Mouse (Mus musculus) G1E (cell line): ENCODE data around the gene Jun. TPM values are rescaled to one million over a fixed set of nuclear protein-coding genes. Genes with fewer than 3 reads are reported as not detected.

Source experiments
- ATAC-seq: 2 replicates; pipeline ENCODE4 v1.8.0; 2016; ENCODE audit warnings: mild to moderate bottlenecking; ENCODE audit not compliant: insufficient number of reproducible peaks, poor library complexity, low FRiP score, severe bottlenecking; ENCODE audit errors: extremely low read depth
- DNase-seq: peaks from one replicate; pipeline ENCODE4 v3.0.0; 2012; ENCODE audit warnings: low spot score
- H3K27me3 ChIP-seq: 2 replicates; pipeline ENCODE4 v1.6.1; 2012; ENCODE audit warnings: mild to moderate bottlenecking, low read length, inconsistent platforms; ENCODE audit not compliant: insufficient read depth
- H3K36me3 ChIP-seq: replicated peaks from 2 replicates; pipeline ENCODE3; 2012; ENCODE audit warnings: mild to moderate bottlenecking, inconsistent platforms
- H3K4me1 ChIP-seq: 2 replicates; pipeline ENCODE4 v1.6.1; 2012; ENCODE audit warnings: low read depth, low read length, inconsistent platforms, mixed read lengths; ENCODE audit not compliant: insufficient read depth
- H3K4me3 ChIP-seq: 2 replicates; pipeline ENCODE4 v1.5.1; 2012; ENCODE audit warnings: low read depth, mild to moderate bottlenecking, inconsistent platforms, low read length, moderate library complexity, mixed read lengths
- H3K9me3 ChIP-seq: replicated peaks from 2 replicates; pipeline ENCODE4 v1.6.1; 2012; ENCODE audit warnings: inconsistent platforms
- CTCF ChIP-seq: IDR thresholded peaks from 2 replicates; pipeline ENCODE4 v1.5.1; 2012; ENCODE audit warnings: low read depth, low read length, inconsistent platforms, mixed read lengths
- GATA1 ChIP-seq: IDR thresholded peaks from 2 replicates; pipeline ENCODE4 v1.6.1; 2012; ENCODE audit warnings: borderline replicate concordance, low read length, inconsistent platforms, mixed read lengths
- GATA2 ChIP-seq: IDR thresholded peaks from 2 replicates; pipeline ENCODE4 v1.6.1; 2012; ENCODE audit warnings: low read depth, low read length, inconsistent platforms, borderline replicate concordance
- POLR2AphosphoS5 ChIP-seq: IDR thresholded peaks from 2 replicates; pipeline ENCODE4 v1.6.1; 2012; ENCODE audit warnings: low read depth, low read length, inconsistent platforms; ENCODE audit not compliant: insufficient replicate concordance
- TAL1 ChIP-seq: conservative IDR thresholded peaks from 2 replicates; pipeline ENCODE4 v1.6.1; 2012; ENCODE audit warnings: low read depth, low read length, inconsistent platforms, mixed read lengths
- polyA plus RNA-seq: library from polyadenylated mRNA; stranded (reverse); fragments of >175 nt; gene quantifications from 2 replicates; pipeline ENCODE4 v1.2.3, GENCODE M21; 2012
- total RNA-seq, 2 experiments: library from RNA; stranded (forward) in 1 of 2; stranded (reverse) in 1 of 2; fragments of 200-1000 nt in 1 of 2; fragments of >200 nt in 1 of 2; fragmentation: Nextera tagmentation in 1 of 2; gene quantifications; 2 replicates each; pipeline ENCODE4 v1.2.3; 2014 to 2017

Gene Jun
- total and polyA plus RNA-seq, 3 experiments, result 1.7 to 2.9 (median 2.3) TPM

DNA sequence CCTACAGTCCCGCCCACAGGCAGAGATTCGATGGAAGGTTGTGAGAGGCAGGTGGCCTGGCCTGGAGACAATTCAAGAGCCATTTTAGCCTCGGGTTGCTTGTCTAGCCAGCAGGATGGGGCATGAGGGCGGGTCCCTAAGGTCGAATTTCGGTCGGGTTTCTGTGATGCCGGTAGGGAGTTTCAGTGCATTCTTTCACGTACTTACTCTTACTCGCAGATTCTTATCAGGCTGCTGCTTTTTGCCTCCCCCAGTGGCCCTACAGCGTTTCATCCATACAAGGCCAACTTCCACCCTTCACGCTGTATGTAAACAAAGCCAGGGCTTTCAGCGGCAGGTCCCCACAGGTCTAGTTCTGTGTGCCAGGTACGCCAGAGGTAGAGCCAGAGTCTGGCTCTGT lies 24.3 kb upstream of the Jun start:
- peaks cover 18% of the 10 kb centered on the region for H3K4me1 ChIP-seq
- TF ChIP-seq GATA1 (no peak), POLR2AphosphoS5 (no peak), TAL1 (no peak), GATA2 (no peak), CTCF (no peak)
- H3K9me3 ChIP-seq, result no peaks in the 10 kb centered on the region
- H3K27me3 ChIP-seq, result peaks cover 55% of the 10 kb centered on the region
- ATAC-seq, result no peak
- H3K36me3 ChIP-seq, result no peaks in the 10 kb centered on the region
- no peak overlapping the region for H3K4me3 ChIP-seq
- no peak for DNase-seq

DNA sequence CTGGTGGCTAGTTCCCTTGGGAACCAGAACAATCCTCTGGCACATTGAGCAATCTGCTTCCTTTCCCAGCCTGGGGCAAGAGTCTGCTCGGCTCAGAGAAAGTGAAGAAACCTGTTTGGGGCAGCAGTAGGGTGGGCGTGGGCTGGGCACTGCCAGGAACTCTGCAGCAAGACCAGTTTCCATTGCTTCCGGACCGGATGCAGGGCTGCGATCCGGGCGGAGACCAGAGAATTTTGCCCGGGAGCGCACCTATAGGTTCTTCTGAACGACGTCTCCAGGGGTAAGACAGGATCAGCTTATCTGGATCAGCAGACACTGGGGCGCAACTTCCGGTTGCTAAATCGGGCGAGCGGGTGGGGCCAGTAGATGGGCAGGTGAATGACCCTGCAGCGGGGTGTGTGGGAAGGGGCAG lies 23.6 kb upstream of the Jun start:
- TF ChIP-seq GATA2 (no peak), TAL1 (no peak), CTCF (no peak), POLR2AphosphoS5 (no peak), GATA1 (no peak)
- Histone ChIP-seq H3K36me3 (no peaks in the 10 kb centered on the region), H3K9me3 (no peaks in the 10 kb centered on the region), H3K27me3 (peaks cover 54% of the 10 kb centered on the region), H3K4me1 (peaks cover 18% of the 10 kb centered on the region), H3K4me3 (no peak overlapping the region)
- DNase-seq (no peak), ATAC-seq (no peak)

DNA sequence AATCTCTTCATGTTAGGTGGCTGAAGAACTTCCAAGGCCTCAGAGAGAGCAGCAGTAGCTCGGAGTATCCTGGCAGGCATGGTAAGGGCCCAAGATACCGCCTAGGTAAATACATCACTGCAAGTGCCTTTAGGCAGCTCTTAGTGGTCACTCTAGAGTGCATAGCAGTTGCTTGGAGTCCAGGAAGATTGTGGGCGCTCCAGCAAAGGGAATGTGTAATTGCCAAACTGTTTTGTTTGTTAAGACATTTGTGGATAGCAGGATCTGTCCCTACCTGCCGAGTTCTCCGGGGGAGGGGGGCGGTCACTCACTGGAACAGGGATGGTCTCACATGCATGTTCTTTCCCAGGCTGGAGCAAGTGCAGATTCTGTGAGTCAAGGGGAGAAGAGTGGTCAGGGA lies 22.3 kb upstream of the Jun start:
- Histone ChIP-seq H3K4me1 (peaks cover 21% of the 10 kb centered on the region), H3K9me3 (no peaks in the 10 kb centered on the region), H3K4me3 (no peak overlapping the region), H3K36me3 (no peaks in the 10 kb centered on the region), H3K27me3 (peaks cover 51% of the 10 kb centered on the region)
- TF ChIP-seq POLR2AphosphoS5 (no peak), CTCF (no peak)
- ATAC-seq (no peak), DNase-seq (no peak)

DNA sequence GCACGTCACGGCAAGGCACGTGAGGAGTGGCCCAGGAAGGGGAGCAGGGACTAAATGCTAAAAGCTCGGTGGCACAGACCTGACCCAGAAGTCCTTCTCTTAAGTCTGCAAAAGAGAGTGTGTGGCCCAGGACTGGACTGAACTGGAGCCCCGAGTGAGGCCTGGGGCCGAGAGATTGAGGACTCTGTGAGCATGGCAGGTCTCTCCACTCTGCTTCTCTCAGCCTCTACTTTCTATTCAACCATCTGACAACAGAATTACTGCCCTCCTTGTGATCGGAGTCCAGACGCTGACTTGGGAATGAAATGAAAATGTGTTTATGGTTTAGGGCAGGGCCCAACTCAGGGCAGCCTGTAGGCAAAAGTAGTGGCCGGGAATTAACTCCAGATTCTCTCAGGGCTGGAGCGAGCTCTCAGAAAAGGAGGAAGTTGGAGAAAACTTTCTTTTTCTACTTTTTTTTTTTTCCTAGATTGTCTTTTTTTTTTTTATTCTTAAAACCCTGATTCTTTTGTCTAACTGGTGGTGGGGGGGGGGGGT lies 21.3 kb upstream of the Jun start:
- TF ChIP-seq POLR2AphosphoS5 (no peak), GATA1 (no peak), TAL1 (no peak), CTCF (no peak), GATA2 (no peak)
- Histone ChIP-seq H3K27me3 (peaks cover 46% of the 10 kb centered on the region), H3K4me1 (peaks cover 21% of the 10 kb centered on the region), H3K9me3 (no peaks in the 10 kb centered on the region), H3K4me3 (no peak overlapping the region), H3K36me3 (no peaks in the 10 kb centered on the region)
- no peak for DNase-seq
- no peak for ATAC-seq

DNA sequence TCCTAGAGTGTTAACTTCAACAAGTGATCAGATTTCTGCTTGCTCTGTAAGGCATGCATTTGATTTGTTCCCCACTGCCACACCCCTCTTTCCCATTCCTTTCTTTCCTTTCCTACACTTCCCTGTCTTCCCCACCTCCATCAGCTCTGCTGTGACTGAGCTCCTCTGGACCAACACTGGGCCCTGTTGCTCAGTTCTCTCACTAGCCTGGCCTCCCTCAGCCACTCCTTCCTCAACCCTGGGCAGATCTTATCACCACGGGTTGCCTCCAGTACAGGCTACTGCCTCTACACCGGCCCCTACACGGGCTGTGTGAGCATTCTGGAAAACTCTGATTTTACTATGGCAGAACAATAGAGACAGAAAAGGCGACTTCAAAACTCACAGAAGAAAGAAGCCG lies 18.4 kb upstream of the Jun start:
- no peak overlapping the region for H3K4me3 ChIP-seq
- TF ChIP-seq GATA1 (no peak), GATA2 (no peak), CTCF (no peak), POLR2AphosphoS5 (no peak), TAL1 (no peak)
- peak; percentile 68 for ATAC-seq
- no peaks in the 10 kb centered on the region for H3K36me3 ChIP-seq
- DNase-seq, result no peak
- peaks cover 14% of the 10 kb centered on the region for H3K4me1 ChIP-seq
- H3K9me3 ChIP-seq, result no peaks in the 10 kb centered on the region
- peaks cover 27% of the 10 kb centered on the region for H3K27me3 ChIP-seq

DNA sequence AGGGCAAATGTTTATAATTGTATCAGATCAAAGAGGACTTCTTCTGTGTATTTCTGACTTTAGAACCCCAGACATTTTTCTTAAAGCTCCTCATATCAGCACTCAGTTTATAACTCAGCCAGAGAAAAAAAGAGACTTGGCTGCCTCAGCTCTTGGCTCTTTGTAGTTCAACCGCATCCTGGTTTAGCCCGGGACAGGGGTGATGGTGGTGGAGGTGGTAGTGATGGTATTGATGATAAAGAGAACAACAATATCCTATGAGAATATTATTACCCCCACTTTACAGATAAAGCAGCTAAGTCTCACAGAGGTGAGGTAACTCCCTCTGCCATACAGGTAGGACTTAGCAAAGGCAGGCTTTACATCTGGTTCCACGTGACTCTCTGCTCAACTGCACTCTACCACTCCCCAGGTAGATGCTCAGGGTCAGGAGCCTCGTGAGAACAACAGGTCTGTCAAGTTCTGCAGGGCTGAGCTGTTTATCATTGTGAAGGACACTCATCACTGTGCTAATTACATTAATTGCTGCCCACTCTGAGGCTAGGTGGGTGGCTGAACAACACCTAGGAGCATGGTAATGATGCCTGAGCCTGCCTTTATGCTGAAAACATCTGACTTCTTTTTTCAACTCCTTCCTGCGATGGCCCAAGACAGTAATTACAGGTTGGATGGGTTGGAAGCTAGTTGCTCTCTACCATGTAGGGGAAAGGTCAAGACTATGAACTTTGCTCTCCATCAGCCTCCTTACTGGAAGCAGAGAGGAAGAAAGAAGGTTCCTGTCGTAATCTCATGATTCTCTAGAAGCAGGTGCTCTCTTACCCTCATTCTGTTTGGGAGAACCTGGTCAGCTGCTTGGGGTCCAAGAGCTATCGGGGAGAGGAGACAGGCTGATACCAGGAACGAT lies 16.3 kb upstream of the Jun start:
- Histone ChIP-seq H3K4me3 (no peak overlapping the region), H3K9me3 (no peaks in the 10 kb centered on the region), H3K4me1 (peaks cover 10% of the 10 kb centered on the region), H3K36me3 (no peaks in the 10 kb centered on the region), H3K27me3 (peaks cover 23% of the 10 kb centered on the region)
- TF ChIP-seq TAL1 (no peak), CTCF (no peak), POLR2AphosphoS5 (no peak), GATA1 (no peak), GATA2 (no peak)
- DNase-seq (no peak), ATAC-seq (no peak)
